Mouse (Mus musculus): ENCODE measurements around the gene Ttc7. TPM values are rescaled to one million over a fixed set of nuclear protein-coding genes. Genes with fewer than 3 reads are reported as not detected.

The Ttc7 gene
- total RNA-seq, 1 experiment = 2.7 TPM

- no peak overlapping the region for H3K9ac ChIP-seq (ENCODE audit: insufficient read depth, low read depth, low read length, poor library complexity, severe bottlenecking)
- TF ChIP-seq MAFK (IDR thresholded peaks at IDR 0.05; ENCODE audit: insufficient read depth, low read depth, low read length) (no peak), ZC3H11A (IDR thresholded peaks at IDR 0.05; ENCODE audit: borderline replicate concordance, low read depth, low read length) (no peak), HCFC1 (IDR thresholded peaks at IDR 0.05; ENCODE audit: borderline replicate concordance, insufficient read depth, low read length) (no peak), ZNF384 (IDR thresholded peaks at IDR 0.05; ENCODE audit: low read depth, low read length) (no peak), CHD2 (IDR thresholded peaks at IDR 0.05; ENCODE audit: low read depth, low read length) (no peak)
- in situ Hi-C loops (cut with MboI; ENCODE audit: low sequenced_read_pairs in 2 of 2, unreplicated experiment in 2 of 2) = no loop called here
- no peak overlapping the region for H3K27ac ChIP-seq (ENCODE audit: insufficient read depth, low read depth, low read length, poor library complexity, severe bottlenecking)
- no peak overlapping the region for H3K4me3 ChIP-seq (ENCODE audit: insufficient read depth in 1 of 2, low read depth in 1 of 2, low read length in 2 of 2, poor library complexity in 1 of 2, severe bottlenecking in 1 of 2)
- DNase-seq (ENCODE audit: low read depth, low spot score) = no peak
- H3K4me1 ChIP-seq (ENCODE audit: control insufficient read depth in 2 of 2, insufficient read depth in 2 of 2, low read length in 2 of 2, poor library complexity in 1 of 2) = no peaks in the 10 kb centered on the region
- H3K36me3 ChIP-seq (ENCODE audit: control insufficient read depth, insufficient read depth, low read length, poor library complexity, severe bottlenecking) = no peaks in the 10 kb centered on the region
- H3K9me3 ChIP-seq (ENCODE audit: control insufficient read depth, insufficient read depth, low read depth, low read length) = no peaks in the 10 kb centered on the region
Observed at GRCm38 (mm10) chr17:87275363-87276341, 7.0 kb upstream of the Ttc7 start.

GRCm38 (mm10) chr17:87282007-87282705, 530 bp upstream of the Ttc7 start:
- no peaks in the 10 kb centered on the region for H3K36me3 ChIP-seq (ENCODE audit: control insufficient read depth, insufficient read depth, low read length, poor library complexity, severe bottlenecking)
- peak overlapping the region; percentile 91 for H3K4me3 ChIP-seq (ENCODE audit: insufficient read depth in 1 of 2, low read depth in 1 of 2, low read length in 2 of 2, poor library complexity in 1 of 2, severe bottlenecking in 1 of 2)
- in situ Hi-C loops (cut with MboI; ENCODE audit: low sequenced_read_pairs in 2 of 2, unreplicated experiment in 2 of 2) = no loop called here
- H3K9ac ChIP-seq (ENCODE audit: insufficient read depth, low read depth, low read length, poor library complexity, severe bottlenecking) = peak overlapping the region; percentile 90
- peaks cover 0 to 1% of the 10 kb centered on the region in 2 experiments; a peak in 2 of 4 replicates for H3K4me1 ChIP-seq (ENCODE audit: control insufficient read depth in 2 of 2, insufficient read depth in 2 of 2, low read length in 2 of 2, poor library complexity in 1 of 2)
- TF ChIP-seq MAFK (IDR thresholded peaks at IDR 0.05; ENCODE audit: insufficient read depth, low read depth, low read length) (no peak), ZNF384 (IDR thresholded peaks at IDR 0.05; ENCODE audit: low read depth, low read length) (no peak), ZC3H11A (IDR thresholded peaks at IDR 0.05; ENCODE audit: borderline replicate concordance, low read depth, low read length) (no peak), HCFC1 (IDR thresholded peaks at IDR 0.05; ENCODE audit: borderline replicate concordance, insufficient read depth, low read length) (no peak), CHD2 (IDR thresholded peaks at IDR 0.05; ENCODE audit: low read depth, low read length) (no peak)
- no peak overlapping the region for H3K27ac ChIP-seq (ENCODE audit: insufficient read depth, low read depth, low read length, poor library complexity, severe bottlenecking)
- DNase-seq (ENCODE audit: low read depth, low spot score) = peak; percentile 94
- H3K9me3 ChIP-seq (ENCODE audit: control insufficient read depth, insufficient read depth, low read depth, low read length) = no peaks in the 10 kb centered on the region

DNA sequence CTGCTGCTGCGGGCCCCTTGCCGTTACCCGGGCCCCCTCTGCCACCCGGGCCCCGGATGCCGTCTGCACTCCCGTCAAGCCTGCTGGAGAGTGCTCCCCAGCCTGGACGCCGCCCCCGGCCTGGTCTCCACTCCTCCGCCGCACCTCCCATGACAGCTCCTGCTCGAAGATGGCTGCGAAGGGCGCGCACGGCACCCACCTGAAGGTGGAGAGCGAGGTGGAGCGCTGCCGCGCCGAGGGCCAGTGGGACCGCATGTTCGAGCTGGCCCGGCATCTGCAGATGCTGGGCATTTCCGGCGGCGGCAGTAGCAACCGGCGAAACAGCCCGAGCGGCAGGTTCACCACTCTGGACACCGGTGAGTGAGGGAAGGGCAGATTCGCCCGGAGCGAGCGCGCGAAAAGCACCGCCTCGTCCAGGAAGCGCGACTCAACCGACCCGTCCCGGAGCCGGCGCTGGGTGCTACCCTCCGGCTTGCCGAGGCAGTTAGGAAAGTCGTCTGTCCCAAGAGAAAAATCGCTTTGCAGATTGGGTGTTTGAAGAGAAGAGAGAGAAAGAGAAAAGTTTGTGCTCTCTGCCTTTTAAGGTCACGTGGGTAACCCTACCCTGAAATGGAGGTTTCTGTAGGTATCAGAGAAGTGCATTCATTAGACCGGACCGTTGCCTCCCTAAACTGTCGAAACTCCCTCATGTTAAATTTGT, 519 bp downstream of the Ttc7 start:
- H3K27ac ChIP-seq (ENCODE audit: insufficient read depth, low read depth, low read length, poor library complexity, severe bottlenecking) = no peak overlapping the region
- peak overlapping the region; percentile 77 for H3K9ac ChIP-seq (ENCODE audit: insufficient read depth, low read depth, low read length, poor library complexity, severe bottlenecking)
- in situ Hi-C loops (cut with MboI; ENCODE audit: low sequenced_read_pairs in 2 of 2, unreplicated experiment in 2 of 2) = no loop called here
- H3K9me3 ChIP-seq (ENCODE audit: control insufficient read depth, insufficient read depth, low read depth, low read length) = no peaks in the 10 kb centered on the region
- no peaks in the 10 kb centered on the region for H3K36me3 ChIP-seq (ENCODE audit: control insufficient read depth, insufficient read depth, low read length, poor library complexity, severe bottlenecking)
- H3K4me3 ChIP-seq (ENCODE audit: insufficient read depth in 1 of 2, low read depth in 1 of 2, low read length in 2 of 2, poor library complexity in 1 of 2, severe bottlenecking in 1 of 2) = peak overlapping the region; percentile 91
- H3K4me1 ChIP-seq (ENCODE audit: control insufficient read depth in 2 of 2, insufficient read depth in 2 of 2, low read length in 2 of 2, poor library complexity in 1 of 2) = peaks cover 0 to 2% of the 10 kb centered on the region in 2 experiments; a peak in 2 of 4 replicates
- no peak for DNase-seq (ENCODE audit: low read depth, low spot score)
- no peak for TF ChIP-seq MAFK (IDR thresholded peaks at IDR 0.05; ENCODE audit: insufficient read depth, low read depth, low read length)
- TF ChIP-seq ZNF384 (IDR thresholded peaks at IDR 0.05; ENCODE audit: low read depth, low read length) = no peak
- no peak for TF ChIP-seq ZC3H11A (IDR thresholded peaks at IDR 0.05; ENCODE audit: borderline replicate concordance, low read depth, low read length)
- TF ChIP-seq HCFC1 (IDR thresholded peaks at IDR 0.05; ENCODE audit: borderline replicate concordance, insufficient read depth, low read length) = no peak
- no peak for TF ChIP-seq CHD2 (IDR thresholded peaks at IDR 0.05; ENCODE audit: low read depth, low read length)

GRCm38 (mm10) chr17:87283755-87284481, 1.2 kb downstream of the Ttc7 start:
- DNase-seq (ENCODE audit: low read depth, low spot score) = no peak
- Histone ChIP-seq H3K9me3 (ENCODE audit: control insufficient read depth, insufficient read depth, low read depth, low read length) (no peaks in the 10 kb centered on the region), H3K9ac (ENCODE audit: insufficient read depth, low read depth, low read length, poor library complexity, severe bottlenecking) (peak overlapping the region; percentile 77), H3K27ac (ENCODE audit: insufficient read depth, low read depth, low read length, poor library complexity, severe bottlenecking) (no peak overlapping the region), H3K36me3 (ENCODE audit: control insufficient read depth, insufficient read depth, low read length, poor library complexity, severe bottlenecking) (no peaks in the 10 kb centered on the region), H3K4me1 (ENCODE audit: control insufficient read depth in 2 of 2, insufficient read depth in 2 of 2, low read length in 2 of 2, poor library complexity in 1 of 2) (peaks cover 0 to 2% of the 10 kb centered on the region in 2 experiments; a peak in 2 of 4 replicates), H3K4me3 (ENCODE audit: insufficient read depth in 1 of 2, low read depth in 1 of 2, low read length in 2 of 2, poor library complexity in 1 of 2, severe bottlenecking in 1 of 2) (peak overlapping the region; percentile 91)
- in situ Hi-C loops (cut with MboI; ENCODE audit: low sequenced_read_pairs in 2 of 2, unreplicated experiment in 2 of 2) = no loop called here
- TF ChIP-seq MAFK (IDR thresholded peaks at IDR 0.05; ENCODE audit: insufficient read depth, low read depth, low read length) = no peak
- TF ChIP-seq ZC3H11A (IDR thresholded peaks at IDR 0.05; ENCODE audit: borderline replicate concordance, low read depth, low read length) = no peak
- no peak for TF ChIP-seq CHD2 (IDR thresholded peaks at IDR 0.05; ENCODE audit: low read depth, low read length)
- no peak for TF ChIP-seq HCFC1 (IDR thresholded peaks at IDR 0.05; ENCODE audit: borderline replicate concordance, insufficient read depth, low read length)
- TF ChIP-seq ZNF384 (IDR thresholded peaks at IDR 0.05; ENCODE audit: low read depth, low read length) = no peak
